Mouse (Mus musculus) CH12.LX (cell line): ENCODE data around the gene Inpp5b. TPM values are rescaled to one million over a fixed set of nuclear protein-coding genes. Genes with fewer than 3 reads are reported as not detected.

ENCODE experiments used
- DNase-seq: peaks from one replicate; pipeline ENCODE4 v3.0.0-alpha.2; 2013; ENCODE audit errors: extremely low read depth
- H3K27ac ChIP-seq: 2 replicates; pipeline ENCODE4 v1.5.1; 2012; ENCODE audit warnings: low read depth, mild to moderate bottlenecking, control low read depth, moderate library complexity; ENCODE audit not compliant: insufficient read depth
- H3K27me3 ChIP-seq: replicated peaks from 2 replicates; pipeline ENCODE3; 2012; ENCODE audit warnings: inconsistent platforms
- H3K36me3 ChIP-seq, 2 experiments: replicated peaks in 1 of 2; 2 replicates each; pipeline versions ENCODE3 to v1.6.1; 2012; ENCODE audit warnings: inconsistent platforms in 1 of 2, low read length in 1 of 2, mild to moderate bottlenecking in 1 of 2, mixed read lengths in 1 of 2, moderate library complexity in 1 of 2; ENCODE audit not compliant: control insufficient read depth in 1 of 2, insufficient read depth in 1 of 2
- H3K4me1 ChIP-seq, 2 experiments: 2 replicates each; pipeline ENCODE4 v1.6.1; 2012; ENCODE audit warnings: inconsistent platforms in 1 of 2, moderate library complexity in 1 of 2; ENCODE audit not compliant: insufficient read depth in 2 of 2, control insufficient read depth in 1 of 2
- H3K4me2 ChIP-seq: 2 replicates; pipeline ENCODE4 v1.6.1; 2012; ENCODE audit warnings: low read depth, mild to moderate bottlenecking, control low read depth; ENCODE audit not compliant: poor library complexity, insufficient read depth, severe bottlenecking
- H3K4me3 ChIP-seq, 3 experiments: fragments of 150-350 bp in 1 of 3; sonication (generic) in 1 of 3; replicated peaks in 1 of 3; 2 replicates each; pipeline versions ENCODE3 to v1.5.1; 2011 to 2012; ENCODE audit warnings: low read depth in 2 of 3, low read length in 2 of 3, mild to moderate bottlenecking in 2 of 3, moderate library complexity in 2 of 3, control low read depth in 1 of 3, improper control_type of control experiment in 1 of 3, inconsistent platforms in 1 of 3, mixed read lengths in 1 of 3; ENCODE audit not compliant: poor library complexity in 1 of 3
- H3K79me2 ChIP-seq: replicated peaks from 2 replicates; pipeline ENCODE4 v1.6.1; 2012; ENCODE audit warnings: mild to moderate bottlenecking, moderate library complexity; ENCODE audit not compliant: control insufficient read depth, poor library complexity, insufficient read depth, severe bottlenecking; ENCODE audit errors: extremely low read depth
- H3K9ac ChIP-seq: 2 replicates; pipeline ENCODE4 v1.6.1; 2012; ENCODE audit warnings: low read depth, mild to moderate bottlenecking, control low read depth, moderate library complexity; ENCODE audit not compliant: insufficient read depth
- H3K9me3 ChIP-seq: replicated peaks from 2 replicates; pipeline ENCODE3; 2012; ENCODE audit warnings: low read length, inconsistent platforms, mixed read lengths
- GABPA ChIP-seq: IDR thresholded peaks from 2 replicates; pipeline ENCODE4 v1.6.1; 2012; ENCODE audit warnings: low read depth, low read length, improper control_type of control experiment, inconsistent platforms; ENCODE audit not compliant: insufficient replicate concordance
- JUN ChIP-seq: IDR thresholded peaks from 2 replicates; pipeline ENCODE4 v1.6.1; 2011; ENCODE audit warnings: low read depth, mild to moderate bottlenecking, low read length, improper control_type of control experiment, moderate library complexity; ENCODE audit not compliant: insufficient read depth
- MAZ ChIP-seq: IDR thresholded peaks from 2 replicates; pipeline ENCODE4 v1.6.1; 2012; ENCODE audit warnings: low read depth, mild to moderate bottlenecking, inconsistent platforms, low read length, improper control_type of control experiment, moderate library complexity
- MYC ChIP-seq: IDR thresholded peaks from 2 replicates; pipeline ENCODE4 v1.6.1; 2011; ENCODE audit warnings: low read depth, mild to moderate bottlenecking, improper control_type of control experiment, low read length
- NRF1 ChIP-seq: IDR thresholded peaks from 2 replicates; pipeline ENCODE4 v1.6.1; 2014; ENCODE audit warnings: low read depth, mild to moderate bottlenecking, inconsistent platforms, low read length, improper control_type of control experiment, moderate library complexity
- POLR2AphosphoS2 ChIP-seq: IDR thresholded peaks from 2 replicates; pipeline ENCODE4 v1.6.1; 2011; ENCODE audit warnings: low read depth, low read length, improper control_type of control experiment
- SMC3 ChIP-seq: IDR thresholded peaks from 2 replicates; pipeline ENCODE4 v1.6.1; 2011; ENCODE audit warnings: low read depth, low read length, improper control_type of control experiment
- TBP ChIP-seq: conservative IDR thresholded peaks from 2 replicates; pipeline ENCODE4 v1.6.1; 2011; ENCODE audit warnings: low read depth, low read length, improper control_type of control experiment
- ZNF384 ChIP-seq: IDR thresholded peaks from 2 replicates; pipeline ENCODE4 v1.6.1; 2012; ENCODE audit warnings: low read depth, low read length, improper control_type of control experiment, inconsistent platforms
- dilution Hi-C: fragments of 300-500 bp; cut with MboI; formaldehyde crosslinking; loops from 2 replicates; pipeline ENCODE4 v1.14.3; 2020; ENCODE audit warnings: low sequenced_read_pairs; ENCODE audit not compliant: extremely low pct_unique_long_range_greater_than_20kb, extremely low pct_ligation_motif_present
- in situ Hi-C: fragments of 300-500 bp; cut with MboI; formaldehyde crosslinking; loops from 3 replicates; pipeline ENCODE4 v1.14.3; 2019; ENCODE audit warnings: low sequenced_read_pairs, low pct_ligation_motif_present, low pct_unique_long_range_greater_than_20kb, mixed read lengths
- polyA plus RNA-seq: library from polyadenylated mRNA; unstranded; fragments of >175 nt; gene quantifications from 2 replicates; pipeline ENCODE4 v1.2.1, GENCODE M21; 2012; ENCODE audit warnings: low read depth; ENCODE audit not compliant: insufficient read length
- total RNA-seq, 2 experiments: library from RNA; depleted of rRNA; stranded (reverse); fragments of 300-350 nt in 1 of 2; fragments of >200 nt in 1 of 2; gene quantifications; 2 replicates each; pipeline ENCODE4 v1.2.3; 2012 to 2014

Inpp5b gene
- total and polyA plus RNA-seq, 3 experiments: 25.6 to 34.0 (median 26.2) TPM

- in situ Hi-C loops: no loop called here
- no peak overlapping the region for H3K9ac ChIP-seq
These were observed 48.4 kb downstream of the Inpp5b start for GRCm38 (mm10) chr4:124790013-124790412.

GRCm38 (mm10) chr4:124792114-124792513 lies 50.5 kb downstream of the Inpp5b start:
- peaks cover 75 to 92% of the 10 kb centered on the region in 2 experiments for H3K36me3 ChIP-seq

More at GRCm38 (mm10) chr4:124790013-124790412, 48.4 kb downstream of the Inpp5b start:
- Histone ChIP-seq H3K4me3 (no peak overlapping the region), H3K79me2 (no peaks in the 10 kb centered on the region), H3K36me3 (peaks cover 87 to 95% of the 10 kb centered on the region in 2 experiments), H3K9me3 (no peaks in the 10 kb centered on the region), H3K4me2 (no peak overlapping the region), H3K27me3 (no peaks in the 10 kb centered on the region), H3K4me1 (peaks cover 0 to 2% of the 10 kb centered on the region in 2 experiments; a peak in 2 of 4 replicates), H3K27ac (no peak overlapping the region)
- dilution Hi-C loops: no loop called here
- no peak for DNase-seq
- TF ChIP-seq GABPA: no peak
- TF ChIP-seq MAZ: no peak
- no peak for TF ChIP-seq POLR2AphosphoS2

GRCm38 (mm10) chr4:124796141-124796540 lies 54.5 kb downstream of the Inpp5b start:
- Histone ChIP-seq H3K4me2 (no peak overlapping the region), H3K9ac (no peak overlapping the region), H3K36me3 (peaks cover 77 to 92% of the 10 kb centered on the region in 2 experiments), H3K27ac (no peak overlapping the region), H3K4me1 (peaks cover 0 to 30% of the 10 kb centered on the region in 2 experiments; a peak in 2 of 4 replicates), H3K27me3 (no peaks in the 10 kb centered on the region), H3K4me3 (no peak overlapping the region), H3K79me2 (no peaks in the 10 kb centered on the region), H3K9me3 (no peaks in the 10 kb centered on the region)
- dilution Hi-C loops: no loop called here
- in situ Hi-C loops: no loop called here
- no peak for DNase-seq
- TF ChIP-seq MYC: no peak

More at GRCm38 (mm10) chr4:124792114-124792513, 50.5 kb downstream of the Inpp5b start:
- H3K27ac ChIP-seq: no peak overlapping the region
- H3K79me2 ChIP-seq: no peaks in the 10 kb centered on the region
- in situ Hi-C loops (no loop called here), dilution Hi-C loops (no loop called here)
- H3K4me3 ChIP-seq: no peak overlapping the region
- no peak overlapping the region for H3K9ac ChIP-seq
- H3K4me1 ChIP-seq: peaks cover 0 to 15% of the 10 kb centered on the region in 2 experiments; a peak in 2 of 4 replicates
- H3K27me3 ChIP-seq: no peaks in the 10 kb centered on the region
- no peak for TF ChIP-seq JUN
- no peak for TF ChIP-seq MAZ
- TF ChIP-seq NRF1: no peak
- no peak for TF ChIP-seq ZNF384
- TF ChIP-seq SMC3: no peak
- TF ChIP-seq MYC: no peak
- TF ChIP-seq TBP: no peak
- no peaks in the 10 kb centered on the region for H3K9me3 ChIP-seq
- H3K4me2 ChIP-seq: no peak overlapping the region
- DNase-seq: no peak
